Comparison of ENCODE assay signal across 25 mouse cellular contexts in the genomic region with DNA sequence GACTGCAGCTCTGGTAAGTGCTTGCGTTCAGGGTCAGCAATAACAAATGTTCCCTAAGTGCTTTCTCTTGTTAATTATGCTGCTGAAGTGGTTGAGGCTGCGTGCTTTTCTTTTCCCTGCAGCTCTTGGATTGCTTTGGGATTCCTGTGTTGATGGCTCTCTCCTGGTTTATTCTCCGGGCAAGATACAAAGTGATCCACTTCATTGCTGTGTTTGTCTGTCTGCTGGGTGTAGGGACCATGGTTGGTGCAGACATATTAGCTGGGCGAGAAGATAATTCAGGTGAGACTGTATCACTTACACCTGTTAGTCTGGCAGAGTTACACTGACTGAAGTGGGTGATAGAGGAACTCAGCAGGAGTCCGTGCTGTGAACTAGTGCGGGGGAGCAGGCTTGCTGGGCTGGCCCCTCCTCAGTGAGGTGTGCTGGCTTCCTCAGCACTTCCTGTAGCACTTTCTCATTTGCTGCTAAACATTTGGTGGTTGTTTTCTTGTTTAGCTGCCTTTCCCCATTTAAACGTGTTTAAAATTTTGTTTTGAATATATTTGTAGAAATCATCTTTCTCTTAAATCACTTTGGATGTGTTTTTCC. TPM values are rescaled to one million over a fixed set of nuclear protein-coding genes. Genes with fewer than 3 reads are reported as not detected.
DNase-seq lines count a peak whose midpoint lies in the region; ATAC-seq lines count a peak whose summit lies in the region.
"Had no signal": no experiment of that assay in that cellular context is flagged by ENCODE, and none has a peak within 500 bp of the region (broad histone marks: within the 10 kb centered on the region; RNA-seq: fewer than 3 reads in every experiment).

No protein-coding gene starts in this region.

- no peak for ATAC-seq in megakaryocyte, adult 5-6 weeks (ENCODE audit: poor library complexity, severe bottlenecking)
- no peak for ATAC-seq in forebrain, embryonic 15.5 days (replicated peaks)
- ATAC-seq: forebrain, postnatal 0 days; hindbrain, embryonic 16.5 days had no signal

- DNase-seq in ES-CJ7 (ENCODE audit: low read depth, low spot score): peak; percentile 92
- peak; percentile 57 for DNase-seq in induced T-regulatory cell, adult 2 months (ENCODE audit: low read depth)
- DNase-seq in thymus, postnatal 14 days: peak; percentile 72
- DNase-seq in adrenal gland, postnatal 25 days: no peak
- DNase-seq in lung, postnatal 36 days: no peak
- DNase-seq: adrenal gland, postnatal 36 days; cerebellum, adult 8-10 months; forebrain, postnatal 0 days; gastrocnemius, adult 2 months; heart, adult 2 months; kidney, adult 8-10 months; kidney, postnatal 4 days; lung, postnatal 14 days; spleen, adult 18-20 months had no signal

- H3K4me3 ChIP-seq in megakaryocyte, embryonic 14.5 days (replicated peaks): peak overlapping the region; percentile 47
- H3K4me3 ChIP-seq in forebrain, embryonic 15.5 days: no peak overlapping the region
- H3K4me3 ChIP-seq: embryonic facial prominence, embryonic 12.5 days; gastrocnemius, adult 2 months; heart, adult 2 months; liver, embryonic 15.5 days; midbrain, embryonic 10.5 days had no signal

- H3K36me3 ChIP-seq in megakaryocyte, embryonic 14.5 days (replicated peaks; ENCODE audit: low read length): peaks cover 2% of the 10 kb centered on the region
- no peaks in the 10 kb centered on the region for H3K36me3 ChIP-seq in forebrain, embryonic 15.5 days
- H3K36me3 ChIP-seq: embryonic facial prominence, embryonic 12.5 days; liver, embryonic 15.5 days; midbrain, embryonic 10.5 days had no signal

- no peaks in the 10 kb centered on the region for H3K9me3 ChIP-seq in megakaryocyte, embryonic 14.5 days
- no peaks in the 10 kb centered on the region for H3K9me3 ChIP-seq in forebrain, embryonic 15.5 days
- H3K9me3 ChIP-seq: embryonic facial prominence, embryonic 12.5 days; liver, embryonic 15.5 days; midbrain, embryonic 10.5 days had no signal

- peaks cover 8% of the 10 kb centered on the region for H3K4me1 ChIP-seq in megakaryocyte, embryonic 14.5 days
- H3K4me1 ChIP-seq in forebrain, embryonic 15.5 days: no peaks in the 10 kb centered on the region
- H3K4me1 ChIP-seq: embryonic facial prominence, embryonic 12.5 days; liver, embryonic 15.5 days; midbrain, embryonic 10.5 days had no signal

- no peak overlapping the region for H3K9ac ChIP-seq in forebrain, embryonic 15.5 days (replicated peaks)
- H3K9ac ChIP-seq: embryonic facial prominence, embryonic 12.5 days; forebrain, postnatal 0 days; liver, embryonic 15.5 days had no signal

- H3K27ac ChIP-seq in forebrain, embryonic 15.5 days (replicated peaks): no peak overlapping the region
- H3K27ac ChIP-seq: embryonic facial prominence, embryonic 12.5 days; gastrocnemius, adult 2 months; heart, adult 2 months; liver, embryonic 15.5 days; midbrain, embryonic 10.5 days had no signal

- WGBS in forebrain, embryonic 15.5 days: 26% methylated on average over 7 of the region's 7 CpGs

- H3K27me3 ChIP-seq in megakaryocyte, embryonic 14.5 days (replicated peaks): no peaks in the 10 kb centered on the region
- H3K27me3 ChIP-seq in forebrain, embryonic 15.5 days: no peaks in the 10 kb centered on the region
- H3K27me3 ChIP-seq: embryonic facial prominence, embryonic 12.5 days; liver, embryonic 15.5 days had no signal

- no peak overlapping the region for H3K4me2 ChIP-seq in forebrain, embryonic 15.5 days (replicated peaks)
- H3K4me2 ChIP-seq: embryonic facial prominence, embryonic 12.5 days; liver, embryonic 15.5 days had no signal

RNA-seq across cellular contexts. Expression of gene Slc35f2, which starts 35.3 kb away (rescaled TPM):
- 0.67 TPM in 1 of 2 replicates, not detected in the other for polyA plus RNA-seq in megakaryocyte, embryonic 14.5 days (2012; ENCODE audit: insufficient read depth, low replicate concordance)
- 0.11 and 0.25 TPM in 2 replicates for total RNA-seq in megakaryocyte, adult 5-6 weeks (2015)
- 0.07 and 0.28 TPM in 2 replicates for total RNA-seq in megakaryocyte, adult 5-6 weeks (2017)
- total RNA-seq in adrenal gland, postnatal 25 days (2021): 1.0 TPM in 1 of 2 replicates, not detected in the other
- 9.0 and 9.7 TPM in 2 replicates for polyA plus RNA-seq in forebrain, embryonic 15.5 days (2015; fragmentation: Nextera tagmentation; extraction: Ambion mirVana)
- total RNA-seq: gastrocnemius, adult 2 months had no signal

RNA-seq across cellular contexts. Expression of gene Sln, which starts 43.4 kb away (rescaled TPM):
- not detected in 2 replicates for polyA plus RNA-seq in megakaryocyte, embryonic 14.5 days (2012; ENCODE audit: insufficient read depth, low replicate concordance)
- not detected in 2 replicates for total RNA-seq in megakaryocyte, adult 5-6 weeks (2015)
- total RNA-seq in megakaryocyte, adult 5-6 weeks (2017): not detected in 2 replicates
- total RNA-seq in adrenal gland, postnatal 25 days (2021): not detected in 2 replicates
- polyA plus RNA-seq in forebrain, embryonic 15.5 days (2015; fragmentation: Nextera tagmentation; extraction: Ambion mirVana): 1.3 and 1.5 TPM in 2 replicates
- total RNA-seq: adrenal gland, postnatal 36 days; forebrain, postnatal 0 days; left cerebral cortex, postnatal 10 days; monocyte, adult 5-6 weeks; neutrophil, adult 5-6 weeks had no signal
- polyA plus RNA-seq: midbrain, embryonic 10.5 days; stomach, embryonic 14.5 days had no signal

Comparison
In these comparisons a context has a peak if more than half of its experiments do, and no peak if none do; other contexts are left out.
1. DNase-seq: peak in ES-CJ7 (single experiment), induced T-regulatory cell, adult 2 months (single experiment) and thymus, postnatal 14 days (single experiment); none in adrenal gland, postnatal 25 days (single experiment) and lung, postnatal 36 days (single experiment).